Mouse (Mus musculus): ENCODE measurements at regions not wholly inside any gene's neighbourhood (a gene's known extent, or its start where the extent isn't known, plus 50 kb on each side); places are given as distances from the start of the nearest gene placed in this dataset.

DNA sequence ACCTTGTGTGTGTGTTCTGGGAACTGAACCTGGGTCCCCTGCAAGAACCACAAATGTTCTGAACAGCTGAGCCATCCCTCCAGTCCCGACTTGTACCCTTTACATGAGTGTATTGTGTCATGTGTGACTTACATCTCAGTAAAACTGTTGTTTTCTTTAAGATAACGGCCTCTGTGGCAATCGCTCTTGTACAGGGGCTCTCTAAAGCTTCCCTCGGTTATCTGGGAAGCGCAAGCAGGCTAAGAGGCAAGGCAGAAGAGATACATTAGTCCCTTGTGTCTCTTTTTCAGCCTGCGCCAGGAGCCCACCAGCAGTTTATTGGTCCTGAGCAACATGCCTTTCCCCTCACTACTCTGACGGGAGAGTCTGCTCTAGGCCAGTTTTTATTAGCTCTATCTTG is 308.1 kb upstream of the Jmjd1c start:
- DNase-seq (no peak), ATAC-seq (ENCODE audit: low FRiP score, low TSS enrichment) (no peak)
- Histone ChIP-seq H3K27me3 (ENCODE audit: control insufficient read depth, insufficient read depth, low read length) (no peaks in the 10 kb centered on the region), H3K4me2 (ENCODE audit: low read length) (no peak overlapping the region), H3K9me3 (ENCODE audit: control insufficient read depth, low read length) (no peaks in the 10 kb centered on the region), H3K4me3 (replicated peaks; ENCODE audit: low read depth, low read length) (no peak overlapping the region), H3K9ac (replicated peaks; ENCODE audit: low read length) (no peak overlapping the region), H3K36me3 (ENCODE audit: control insufficient read depth, insufficient read depth, low read length) (no peaks in the 10 kb centered on the region), H3K4me1 (ENCODE audit: control insufficient read depth, insufficient read depth, low read length) (no peaks in the 10 kb centered on the region), H3K27ac (replicated peaks; ENCODE audit: low read depth, low read length) (no peak overlapping the region)
- WGBS: 92% methylated on average over 7 of the region's 7 CpGs

- Histone ChIP-seq H3K4me3 (replicated peaks; ENCODE audit: low read depth, low read length) (no peak overlapping the region), H3K9me3 (ENCODE audit: control insufficient read depth, low read length) (no peaks in the 10 kb centered on the region), H3K27ac (replicated peaks; ENCODE audit: low read depth, low read length) (no peak overlapping the region), H3K36me3 (ENCODE audit: control insufficient read depth, insufficient read depth, low read length) (no peaks in the 10 kb centered on the region), H3K9ac (replicated peaks; ENCODE audit: low read length) (no peak overlapping the region), H3K4me2 (ENCODE audit: low read length) (no peak overlapping the region), H3K4me1 (ENCODE audit: control insufficient read depth, insufficient read depth, low read length) (no peaks in the 10 kb centered on the region), H3K27me3 (ENCODE audit: control insufficient read depth, insufficient read depth, low read length) (no peaks in the 10 kb centered on the region)
- no peak for DNase-seq
- no peak for ATAC-seq (ENCODE audit: low FRiP score, low TSS enrichment)
- WGBS: 89% methylated on average over 9 of the region's 9 CpGs
Measured at GRCm38 (mm10) chr10:66796296-66796695, 299.6 kb upstream of the Jmjd1c start.

GRCm38 (mm10) chr10:66802691-66803090 is 293.2 kb upstream of the Jmjd1c start:
- no peak for ATAC-seq (ENCODE audit: low FRiP score, low TSS enrichment)
- Histone ChIP-seq H3K36me3 (ENCODE audit: control insufficient read depth, insufficient read depth, low read length) (no peaks in the 10 kb centered on the region), H3K4me3 (replicated peaks; ENCODE audit: low read depth, low read length) (no peak overlapping the region), H3K27me3 (ENCODE audit: control insufficient read depth, insufficient read depth, low read length) (no peaks in the 10 kb centered on the region), H3K27ac (replicated peaks; ENCODE audit: low read depth, low read length) (no peak overlapping the region), H3K9ac (replicated peaks; ENCODE audit: low read length) (no peak overlapping the region), H3K9me3 (ENCODE audit: control insufficient read depth, low read length) (no peaks in the 10 kb centered on the region), H3K4me1 (ENCODE audit: control insufficient read depth, insufficient read depth, low read length) (no peaks in the 10 kb centered on the region), H3K4me2 (ENCODE audit: low read length) (no peak overlapping the region)
- DNase-seq: no peak
- WGBS: 90% methylated on average over 1 of the region's 1 CpGs

- ATAC-seq (ENCODE audit: low FRiP score, low TSS enrichment) (peak; percentile 63), DNase-seq (peak; percentile 86)
- Histone ChIP-seq H3K4me2 (ENCODE audit: low read length) (peak overlapping the region; percentile 11; the same call in 1 of the 2 replicates), H3K9me3 (ENCODE audit: control insufficient read depth, low read length) (no peaks in the 10 kb centered on the region), H3K4me1 (ENCODE audit: control insufficient read depth, insufficient read depth, low read length) (no peaks in the 10 kb centered on the region), H3K27me3 (ENCODE audit: control insufficient read depth, insufficient read depth, low read length) (no peaks in the 10 kb centered on the region), H3K4me3 (replicated peaks; ENCODE audit: low read depth, low read length) (no peak overlapping the region), H3K36me3 (ENCODE audit: control insufficient read depth, insufficient read depth, low read length) (no peaks in the 10 kb centered on the region), H3K27ac (replicated peaks; ENCODE audit: low read depth, low read length) (no peak overlapping the region), H3K9ac (replicated peaks; ENCODE audit: low read length) (no peak overlapping the region)
- WGBS: 51% methylated on average over 16 of the region's 16 CpGs
Measured at GRCm38 (mm10) chr10:66807261-66807968, 288.5 kb upstream of the Jmjd1c start.

- no peaks in the 10 kb centered on the region for H3K9me3 ChIP-seq (ENCODE audit: control insufficient read depth, low read length)
- no peak for DNase-seq
- WGBS: 87% methylated on average over 11 of the region's 11 CpGs
- no peaks in the 10 kb centered on the region for H3K4me1 ChIP-seq (ENCODE audit: control insufficient read depth, insufficient read depth, low read length)
- H3K27ac ChIP-seq (replicated peaks; ENCODE audit: low read depth, low read length): no peak overlapping the region
- H3K36me3 ChIP-seq (ENCODE audit: control insufficient read depth, insufficient read depth, low read length): no peaks in the 10 kb centered on the region
- H3K27me3 ChIP-seq (ENCODE audit: control insufficient read depth, insufficient read depth, low read length): no peaks in the 10 kb centered on the region
- no peak overlapping the region for H3K4me2 ChIP-seq (ENCODE audit: low read length)
- no peak overlapping the region for H3K9ac ChIP-seq (replicated peaks; ENCODE audit: low read length)
- no peak for ATAC-seq (ENCODE audit: low FRiP score, low TSS enrichment)
- H3K4me3 ChIP-seq (replicated peaks; ENCODE audit: low read depth, low read length): no peak overlapping the region
Measured at GRCm38 (mm10) chr10:66812515-66813260, 283.2 kb upstream of the Jmjd1c start.

- H3K4me2 ChIP-seq (ENCODE audit: low read length): no peak overlapping the region
- no peaks in the 10 kb centered on the region for H3K4me1 ChIP-seq (ENCODE audit: control insufficient read depth, insufficient read depth, low read length)
- no peak overlapping the region for H3K9ac ChIP-seq (replicated peaks; ENCODE audit: low read length)
- no peaks in the 10 kb centered on the region for H3K36me3 ChIP-seq (ENCODE audit: control insufficient read depth, insufficient read depth, low read length)
- no peak overlapping the region for H3K27ac ChIP-seq (replicated peaks; ENCODE audit: low read depth, low read length)
- ATAC-seq (ENCODE audit: low FRiP score, low TSS enrichment) (0 out of 2 replicates have a peak, but pooled peaks have one; percentile 11), DNase-seq (no peak)
- no peak overlapping the region for H3K4me3 ChIP-seq (replicated peaks; ENCODE audit: low read depth, low read length)
- H3K27me3 ChIP-seq (ENCODE audit: control insufficient read depth, insufficient read depth, low read length): no peaks in the 10 kb centered on the region
- WGBS: 16% methylated on average over 15 of the region's 15 CpGs
- no peaks in the 10 kb centered on the region for H3K9me3 ChIP-seq (ENCODE audit: control insufficient read depth, low read length)
Measured at GRCm38 (mm10) chr10:66813850-66814564, 281.9 kb upstream of the Jmjd1c start.

DNA sequence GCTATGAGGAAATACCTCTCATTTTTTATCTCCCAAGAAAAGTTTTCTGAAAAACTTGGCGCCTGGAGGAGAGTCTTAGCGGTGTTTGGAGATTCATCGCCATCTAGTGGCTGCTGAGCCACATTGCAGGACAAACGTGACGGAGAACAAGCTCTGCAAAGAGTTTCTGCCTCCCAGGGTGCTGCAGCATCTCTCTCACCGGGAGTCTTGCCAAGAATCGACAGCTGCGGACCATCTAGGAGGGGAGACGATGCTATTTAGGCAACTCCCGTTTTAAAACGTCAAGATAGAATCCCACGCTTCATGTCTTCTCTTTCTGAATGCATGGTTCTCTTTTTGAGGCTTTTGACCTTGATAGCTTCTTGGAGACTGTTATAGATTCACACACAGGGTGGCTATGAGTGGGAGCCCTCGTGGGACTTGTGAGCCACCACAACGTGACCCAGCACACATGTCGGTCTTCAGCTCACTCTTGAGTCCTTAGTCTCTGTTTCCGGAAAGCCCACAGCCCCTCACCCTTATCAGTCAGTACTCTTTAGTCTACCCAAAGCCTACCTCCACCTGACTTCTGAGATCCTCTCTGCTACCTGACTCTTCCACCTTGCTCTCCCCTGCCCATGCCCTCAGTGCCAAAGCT is 281.2 kb upstream of the Jmjd1c start:
- WGBS: 14% methylated on average over 16 of the region's 16 CpGs
- Histone ChIP-seq H3K4me1 (ENCODE audit: control insufficient read depth, insufficient read depth, low read length) (no peaks in the 10 kb centered on the region), H3K9me3 (ENCODE audit: control insufficient read depth, low read length) (no peaks in the 10 kb centered on the region)

DNA sequence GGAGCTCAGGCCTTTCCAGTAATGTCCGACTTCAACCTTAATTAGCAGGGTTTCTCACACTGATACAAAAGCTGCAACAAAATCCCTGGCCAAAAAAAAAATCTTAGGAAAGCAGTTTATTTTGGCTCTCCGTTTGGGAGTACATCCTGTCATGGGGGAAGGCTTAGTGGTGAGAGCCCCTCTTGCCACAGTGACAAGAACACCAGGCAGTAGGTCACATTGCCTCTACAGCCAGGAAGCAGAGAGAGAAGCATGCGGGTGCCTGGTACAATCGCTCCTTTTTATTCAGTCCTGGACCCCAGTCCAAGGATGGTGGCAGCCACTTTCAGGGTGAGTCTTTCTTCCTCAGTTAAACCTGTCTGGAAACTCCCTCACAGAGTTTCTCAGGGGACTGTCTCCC is 280.0 kb upstream of the Jmjd1c start:
- WGBS: 81% methylated on average over 4 of the region's 4 CpGs
- ATAC-seq (ENCODE audit: low FRiP score, low TSS enrichment): no peak

More for the DNA sequence above, 281.2 kb upstream of the Jmjd1c start:
- H3K36me3 ChIP-seq (ENCODE audit: control insufficient read depth, insufficient read depth, low read length): no peaks in the 10 kb centered on the region
- no peak overlapping the region for H3K9ac ChIP-seq (replicated peaks; ENCODE audit: low read length)
- ATAC-seq (ENCODE audit: low FRiP score, low TSS enrichment) (peak; percentile 41), DNase-seq (peak; percentile 89)
- no peak overlapping the region for H3K27ac ChIP-seq (replicated peaks; ENCODE audit: low read depth, low read length)
- H3K4me2 ChIP-seq (ENCODE audit: low read length): no peak overlapping the region
- H3K27me3 ChIP-seq (ENCODE audit: control insufficient read depth, insufficient read depth, low read length): no peaks in the 10 kb centered on the region
- H3K4me3 ChIP-seq (replicated peaks; ENCODE audit: low read depth, low read length): no peak overlapping the region

More for the DNA sequence above, 280.0 kb upstream of the Jmjd1c start:
- Histone ChIP-seq H3K27ac (replicated peaks; ENCODE audit: low read depth, low read length) (no peak overlapping the region), H3K36me3 (ENCODE audit: control insufficient read depth, insufficient read depth, low read length) (no peaks in the 10 kb centered on the region), H3K9ac (replicated peaks; ENCODE audit: low read length) (no peak overlapping the region), H3K9me3 (ENCODE audit: control insufficient read depth, low read length) (no peaks in the 10 kb centered on the region), H3K4me2 (ENCODE audit: low read length) (no peak overlapping the region), H3K27me3 (ENCODE audit: control insufficient read depth, insufficient read depth, low read length) (no peaks in the 10 kb centered on the region), H3K4me3 (replicated peaks; ENCODE audit: low read depth, low read length) (no peak overlapping the region), H3K4me1 (ENCODE audit: control insufficient read depth, insufficient read depth, low read length) (no peaks in the 10 kb centered on the region)
- DNase-seq: no peak
